Mouse (Mus musculus): Measurements from ENCODE around the gene Park7. TPM values are rescaled to one million over a fixed set of nuclear protein-coding genes. Genes with fewer than 3 reads are reported as not detected.

Gene Park7
- total and polyA plus RNA-seq, 3 experiments: 337 to 555 (median 495) TPM

GRCm38 (mm10) chr4:150871392-150872138 lies 42.7 kb downstream of the Park7 start:
- Histone ChIP-seq H3K9me3 (replicated peaks; ENCODE audit: low read length) (no peaks in the 10 kb centered on the region), H3K27ac (ENCODE audit: insufficient read depth, low read depth) (no peak overlapping the region; the same call in 1 of the 2 replicates), H3K9ac (ENCODE audit: insufficient read depth, low read depth) (no peak overlapping the region), H3K4me1 (ENCODE audit: control insufficient read depth in 1 of 2, insufficient read depth in 2 of 2) (peaks cover 6 to 45% of the 10 kb centered on the region in 2 experiments), H3K36me3 (replicated peaks in 1 of 2; ENCODE audit: control insufficient read depth in 1 of 2, insufficient read depth in 1 of 2, low read length in 1 of 2) (no peaks in the 10 kb centered on the region), H3K79me2 (replicated peaks; ENCODE audit: control insufficient read depth, extremely low read depth, insufficient read depth, poor library complexity, severe bottlenecking) (no peaks in the 10 kb centered on the region), H3K4me2 (ENCODE audit: insufficient read depth, low read depth, poor library complexity, severe bottlenecking) (no peak overlapping the region), H3K27me3 (replicated peaks) (no peaks in the 10 kb centered on the region), H3K4me3 (replicated peaks in 1 of 3; ENCODE audit: low read depth in 2 of 3, low read length in 2 of 3, poor library complexity in 1 of 3) (no peak overlapping the region)
- in situ Hi-C loops (cut with MboI; ENCODE audit: low pct_ligation_motif_present, low pct_unique_long_range_greater_than_20kb, low sequenced_read_pairs) (loop anchor here (10.0 kb wide), 1 partner anchor 207 kb away; no protein-coding TSS in a partner anchor), dilution Hi-C loops (cut with MboI; ENCODE audit: extremely low pct_ligation_motif_present, extremely low pct_unique_long_range_greater_than_20kb, low sequenced_read_pairs) (no loop called here)
- no peak for TF ChIP-seq JUN (IDR thresholded peaks at IDR 0.05; ENCODE audit: insufficient read depth, low read depth, low read length)
- no peak for TF ChIP-seq MYC (IDR thresholded peaks at IDR 0.05; ENCODE audit: low read depth, low read length)
- no peak for TF ChIP-seq USF1 (IDR thresholded peaks at IDR 0.05; ENCODE audit: low read depth, low read length)
- TF ChIP-seq ETS1 (conservative IDR thresholded peaks at IDR 0.05; ENCODE audit: low read depth, low read length): no peak
- no peak for TF ChIP-seq USF2 (conservative IDR thresholded peaks at IDR 0.05; ENCODE audit: low read depth, low read length)
- no peak for TF ChIP-seq MEF2A (IDR thresholded peaks at IDR 0.05; ENCODE audit: borderline replicate concordance, low read depth, low read length)
- no peak for TF ChIP-seq RAD21 (IDR thresholded peaks at IDR 0.05; ENCODE audit: low read depth, low read length)
- TF ChIP-seq KAT2A (IDR thresholded peaks at IDR 0.05; ENCODE audit: insufficient replicate concordance, low read length): no peak
- TF ChIP-seq TCF12 (IDR thresholded peaks at IDR 0.05; ENCODE audit: low read depth, low read length): no peak
- no peak for TF ChIP-seq HCFC1 (IDR thresholded peaks at IDR 0.05; ENCODE audit: low read depth, low read length)
- TF ChIP-seq UBTF (IDR thresholded peaks at IDR 0.05; ENCODE audit: low read depth, low read length): no peak
- no peak for TF ChIP-seq RCOR1 (conservative IDR thresholded peaks at IDR 0.05; ENCODE audit: low read depth, low read length)
- no peak for DNase-seq (ENCODE audit: extremely low read depth)

GRCm38 (mm10) chr4:150870963-150871391 lies 43.3 kb downstream of the Park7 start:
- H3K9me3 ChIP-seq (replicated peaks; ENCODE audit: low read length): no peaks in the 10 kb centered on the region
- DNase-seq (ENCODE audit: extremely low read depth): no peak
- in situ Hi-C loops (cut with MboI; ENCODE audit: low pct_ligation_motif_present, low pct_unique_long_range_greater_than_20kb, low sequenced_read_pairs): loop anchor here (10.0 kb wide), 1 partner anchor 206 kb away; no protein-coding TSS in a partner anchor
- no peak overlapping the region for H3K27ac ChIP-seq (ENCODE audit: insufficient read depth, low read depth)
- no peak overlapping the region for H3K4me2 ChIP-seq (ENCODE audit: insufficient read depth, low read depth, poor library complexity, severe bottlenecking)
- dilution Hi-C loops (cut with MboI; ENCODE audit: extremely low pct_ligation_motif_present, extremely low pct_unique_long_range_greater_than_20kb, low sequenced_read_pairs): no loop called here
- H3K27me3 ChIP-seq (replicated peaks): no peaks in the 10 kb centered on the region
- H3K79me2 ChIP-seq (replicated peaks; ENCODE audit: control insufficient read depth, extremely low read depth, insufficient read depth, poor library complexity, severe bottlenecking): no peaks in the 10 kb centered on the region
- TF ChIP-seq TCF12 (IDR thresholded peaks at IDR 0.05; ENCODE audit: low read depth, low read length): no peak
- no peak for TF ChIP-seq ZMIZ1 (IDR thresholded peaks at IDR 0.05; ENCODE audit: low read depth, low read length)
- TF ChIP-seq CHD2 (IDR thresholded peaks at IDR 0.05; ENCODE audit: low read length): no peak
- no peak for TF ChIP-seq GABPA (IDR thresholded peaks at IDR 0.05; ENCODE audit: insufficient replicate concordance, low read depth, low read length)
- no peak for TF ChIP-seq IRF4 (IDR thresholded peaks at IDR 0.05; ENCODE audit: low read depth, low read length)
- TF ChIP-seq CHD1 (IDR thresholded peaks at IDR 0.05; ENCODE audit: low read depth, low read length): no peak
- TF ChIP-seq NRF1 (IDR thresholded peaks at IDR 0.05; ENCODE audit: low read depth, low read length): no peak
- TF ChIP-seq KAT2A (IDR thresholded peaks at IDR 0.05; ENCODE audit: insufficient replicate concordance, low read length): no peak
- TF ChIP-seq USF1 (IDR thresholded peaks at IDR 0.05; ENCODE audit: low read depth, low read length): no peak
- H3K4me3 ChIP-seq (replicated peaks in 1 of 3; ENCODE audit: low read depth in 2 of 3, low read length in 2 of 3, poor library complexity in 1 of 3): no peak overlapping the region
- H3K9ac ChIP-seq (ENCODE audit: insufficient read depth, low read depth): no peak overlapping the region
- H3K36me3 ChIP-seq (replicated peaks in 1 of 2; ENCODE audit: control insufficient read depth in 1 of 2, insufficient read depth in 1 of 2, low read length in 1 of 2): no peaks in the 10 kb centered on the region
- peaks cover 6 to 45% of the 10 kb centered on the region in 2 experiments for H3K4me1 ChIP-seq (ENCODE audit: control insufficient read depth in 1 of 2, insufficient read depth in 2 of 2)

All from CH12.LX (cell line).